Mouse (Mus musculus) kidney, embryonic 16.5 days (tissue): ENCODE measurements around the gene Tnrc6a. TPM values are rescaled to one million over a fixed set of nuclear protein-coding genes. Genes with fewer than 3 reads are reported as not detected.

Experiments
- ATAC-seq: fragments of 200-750 bp; cut with Nextera tagmentation; 2 replicates; pipeline ENCODE4 v1.8.0; 2017; ENCODE audit warnings: moderate TSS enrichment; ENCODE audit not compliant: low FRiP score, low TSS enrichment
- H3K27ac ChIP-seq: fragments of 300-500 bp; sonication (generic); 2 replicates; pipeline ENCODE4 v1.5.1; 2014; ENCODE audit warnings: low read length
- H3K27me3 ChIP-seq: fragments of 300-500 bp; sonication (generic); 2 replicates; pipeline ENCODE4 v1.6.1; 2014; ENCODE audit warnings: low read length, control low read depth, mixed read lengths; ENCODE audit not compliant: insufficient read depth
- H3K36me3 ChIP-seq: fragments of 300-500 bp; sonication (generic); 2 replicates; pipeline ENCODE4 v1.6.1; 2014; ENCODE audit warnings: low read length, control low read depth, mixed read lengths; ENCODE audit not compliant: insufficient read depth
- H3K4me1 ChIP-seq: fragments of 300-500 bp; sonication (generic); 2 replicates; pipeline ENCODE4 v1.6.1; 2014; ENCODE audit warnings: low read length, control low read depth, mixed read lengths; ENCODE audit not compliant: insufficient read depth
- H3K4me2 ChIP-seq: fragments of 300-500 bp; sonication (generic); replicated peaks from 2 replicates; pipeline ENCODE4 v1.6.1; 2014; ENCODE audit warnings: low read depth, low read length
- H3K4me3 ChIP-seq: fragments of 300-500 bp; sonication (generic); 2 replicates; pipeline ENCODE4 v1.5.1; 2014; ENCODE audit warnings: mild to moderate bottlenecking, low read length
- H3K9ac ChIP-seq: fragments of 300-500 bp; sonication (generic); replicated peaks from 2 replicates; pipeline ENCODE4 v1.6.1; 2014; ENCODE audit warnings: low read length
- H3K9me3 ChIP-seq: fragments of 300-500 bp; sonication (generic); 2 replicates; pipeline ENCODE4 v1.6.1; 2016; ENCODE audit warnings: low read length, control low read depth
- WGBS: fragments of 180-500 bp; shearing (Covaris S2); extraction: QIAGEN DNeasy Blood & Tissue Kit; methylation state at CpG from one replicate; pipeline ENCODE4 v1.1.7; 2014; 5-methylcytosine and 5-hydroxymethylcytosine counted together
- polyA plus RNA-seq: library from polyadenylated mRNA; unstranded; fragments of >200 nt; fragmentation: Nextera tagmentation; extraction: Ambion mirVana; gene quantifications from 2 replicates; pipeline ENCODE4 v1.2.1, GENCODE M21; 2015

The Tnrc6a gene
- polyA plus RNA-seq, 1 experiment from 2014 or later = 34.9 TPM

DNA sequence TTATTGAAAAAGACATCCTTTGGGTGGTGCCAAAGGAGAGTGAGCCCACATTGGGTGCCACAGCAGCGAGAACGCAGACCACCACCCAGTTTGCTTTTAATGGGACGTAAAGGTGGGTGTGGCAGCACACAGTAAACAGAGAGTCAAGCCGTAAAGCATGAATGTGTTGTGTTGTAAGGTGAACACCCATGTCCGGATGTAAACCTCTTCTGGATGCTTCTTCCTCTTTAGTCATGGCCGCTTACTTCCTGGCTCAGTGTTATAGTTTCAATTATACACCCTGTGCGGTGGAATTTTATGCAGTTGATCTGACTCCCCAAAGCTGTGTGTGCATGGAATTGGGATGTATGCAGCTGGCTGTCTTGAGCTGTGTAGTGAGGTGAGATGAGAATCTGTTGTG, 118.6 kb downstream of the Tnrc6a start:
- Histone ChIP-seq H3K9me3 (no peaks in the 10 kb centered on the region), H3K4me1 (no peaks in the 10 kb centered on the region), H3K4me2 (no peak overlapping the region), H3K27ac (no peak overlapping the region), H3K9ac (no peak overlapping the region), H3K27me3 (no peaks in the 10 kb centered on the region), H3K36me3 (no peaks in the 10 kb centered on the region), H3K4me3 (no peak overlapping the region)
- no peak for ATAC-seq
- WGBS = 73% methylated on average over 7 of the region's 7 CpGs

DNA sequence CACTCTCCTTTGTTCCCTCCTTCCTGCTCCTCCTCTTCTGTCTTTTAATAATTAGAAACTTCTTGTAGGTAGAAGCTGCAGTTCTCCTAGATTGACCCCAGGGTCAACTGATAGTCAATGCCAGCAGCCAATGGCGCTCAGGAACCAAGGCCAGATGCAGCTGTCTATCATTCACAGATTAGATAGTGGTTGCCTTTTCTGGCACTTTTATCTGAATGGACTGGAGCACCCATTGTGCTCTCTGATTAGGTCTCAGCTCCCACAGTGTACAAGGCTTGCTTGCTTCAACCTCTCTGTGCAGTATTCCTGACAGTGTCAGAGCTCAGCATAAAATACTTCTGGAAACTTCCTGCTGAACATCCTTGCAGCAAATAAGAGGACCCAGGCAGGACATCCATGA, 121.1 kb downstream of the Tnrc6a start:
- Histone ChIP-seq H3K9me3 (no peaks in the 10 kb centered on the region), H3K27me3 (no peaks in the 10 kb centered on the region), H3K9ac (no peak overlapping the region), H3K4me3 (no peak overlapping the region), H3K4me1 (no peaks in the 10 kb centered on the region), H3K27ac (no peak overlapping the region), H3K4me2 (no peak overlapping the region), H3K36me3 (no peaks in the 10 kb centered on the region)
- no peak for ATAC-seq
- 79% methylated on average over 1 of the region's 1 CpGs for WGBS

Other genes starting within 250 kb of the Tnrc6a start
- gene Rbbp6, start 158.2 kb upstream of the Tnrc6a start, polyA plus RNA-seq = 23.5 and 28.4 TPM in 2 replicates
- 5.0 and 5.8 TPM in 2 replicates for gene Slc5a11, start 90.9 kb downstream of the Tnrc6a start, polyA plus RNA-seq
- gene Lcmt1, start 245.9 kb downstream of the Tnrc6a start, polyA plus RNA-seq = 58.5 and 59.9 TPM in 2 replicates
- 21.3 and 26.9 TPM in 2 replicates for gene Arhgap17, start 246.0 kb downstream of the Tnrc6a start, polyA plus RNA-seq